Mouse (Mus musculus): ENCODE data around the gene Slc39a11.

Slc39a11 gene

GRCm38 (mm10) chr11:113292906-113293614 is 356.8 kb downstream of the Slc39a11 start:
- no peak for DNase-seq (ENCODE audit: extremely low read depth, low read depth)

- DNase-seq (ENCODE audit: extremely low read depth, low read depth) = no peak
Measured at GRCm38 (mm10) chr11:113291781-113292714, 357.8 kb downstream of the Slc39a11 start.

DNA sequence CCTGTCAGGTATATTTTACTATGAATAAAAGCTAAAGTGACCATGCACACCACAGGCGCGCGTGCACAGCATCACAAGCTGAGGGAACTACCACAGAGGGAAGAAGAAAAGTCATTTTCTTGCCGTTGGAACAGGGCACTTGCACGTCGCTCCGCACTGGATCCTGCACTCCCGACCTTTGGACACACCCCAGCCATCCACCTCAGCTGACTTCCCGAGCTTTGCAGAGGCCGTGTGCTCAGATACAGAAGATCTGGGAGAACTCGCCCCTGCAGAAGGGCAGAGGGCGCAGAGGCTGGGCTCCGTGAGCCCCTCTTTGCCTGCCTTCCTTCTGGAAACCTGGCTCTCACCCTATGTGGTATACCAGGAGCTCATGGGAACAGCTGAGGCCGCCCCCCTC is 359.0 kb downstream of the Slc39a11 start:
- DNase-seq (ENCODE audit: extremely low read depth, low read depth) = no peak

GRCm38 (mm10) chr11:113284951-113285741 is 364.7 kb downstream of the Slc39a11 start:
- no peak for DNase-seq (ENCODE audit: extremely low read depth, low read depth)

GRCm38 (mm10) chr11:113283376-113283811 is 366.5 kb downstream of the Slc39a11 start:
- DNase-seq (ENCODE audit: extremely low read depth, low read depth) = no peak

DNA sequence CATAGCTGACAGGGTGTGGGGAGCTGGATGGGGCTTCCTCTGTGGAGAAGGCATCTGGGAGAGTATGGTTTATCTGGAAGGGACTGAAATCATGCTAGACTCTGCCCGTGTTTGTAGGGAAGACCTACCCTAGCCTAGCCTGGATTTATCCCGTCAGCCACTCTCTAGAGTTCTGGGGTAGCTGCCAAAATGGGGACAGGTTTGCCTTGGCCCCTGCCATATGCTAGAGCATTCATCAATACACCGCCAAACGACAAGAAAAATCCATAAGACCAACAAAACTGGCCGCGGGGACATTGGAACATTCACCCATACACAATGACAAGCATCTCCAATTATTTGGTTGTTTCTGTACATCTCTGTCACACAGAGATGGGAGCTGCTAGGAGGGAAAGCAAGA is 371.6 kb downstream of the Slc39a11 start:
- no peak for DNase-seq (ENCODE audit: extremely low read depth, low read depth)

- no peak for DNase-seq (ENCODE audit: extremely low read depth, low read depth)
Measured at GRCm38 (mm10) chr11:113277034-113277612, 372.8 kb downstream of the Slc39a11 start.

DNA sequence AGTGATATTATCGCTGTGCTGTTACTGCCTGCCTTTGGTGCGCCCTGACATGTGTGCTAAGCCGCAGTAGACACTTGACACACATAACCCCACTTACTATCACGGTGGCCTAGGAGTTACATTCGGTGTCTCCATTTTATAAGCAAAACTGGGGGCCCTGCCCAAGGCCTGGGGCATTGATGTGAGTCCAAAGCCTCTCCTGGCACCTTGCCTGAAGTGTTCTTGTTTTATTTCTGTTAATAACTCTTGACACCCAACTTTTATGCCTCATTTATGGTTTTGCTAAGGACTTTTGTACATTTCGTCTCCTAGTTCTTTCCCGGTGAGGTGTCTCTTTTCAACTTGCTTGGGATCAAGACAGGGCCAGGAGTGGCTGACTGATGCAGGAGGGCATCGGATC is 373.4 kb downstream of the Slc39a11 start:
- DNase-seq (ENCODE audit: extremely low read depth, low read depth) = no peak

DNA sequence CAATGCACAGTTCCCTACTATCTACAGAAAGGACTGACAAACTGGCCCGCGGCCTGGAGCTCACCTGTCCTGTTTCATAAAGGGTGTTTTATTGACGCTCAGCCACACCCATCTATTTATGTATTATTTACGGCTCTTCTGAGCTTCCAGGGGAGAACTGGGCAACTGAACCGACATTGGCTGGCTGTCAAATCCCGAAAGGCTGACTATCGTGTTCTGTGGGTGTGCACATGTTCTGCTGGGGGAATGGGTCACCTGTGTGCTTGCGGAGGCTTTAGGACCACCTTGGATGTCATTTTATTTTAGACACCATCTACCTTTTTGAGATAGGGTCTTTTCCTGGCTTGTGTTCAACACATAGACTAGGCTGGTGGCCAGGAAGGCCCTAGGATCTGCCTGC is 375.8 kb downstream of the Slc39a11 start:
- DNase-seq (ENCODE audit: extremely low read depth, low read depth) = no peak

DNA sequence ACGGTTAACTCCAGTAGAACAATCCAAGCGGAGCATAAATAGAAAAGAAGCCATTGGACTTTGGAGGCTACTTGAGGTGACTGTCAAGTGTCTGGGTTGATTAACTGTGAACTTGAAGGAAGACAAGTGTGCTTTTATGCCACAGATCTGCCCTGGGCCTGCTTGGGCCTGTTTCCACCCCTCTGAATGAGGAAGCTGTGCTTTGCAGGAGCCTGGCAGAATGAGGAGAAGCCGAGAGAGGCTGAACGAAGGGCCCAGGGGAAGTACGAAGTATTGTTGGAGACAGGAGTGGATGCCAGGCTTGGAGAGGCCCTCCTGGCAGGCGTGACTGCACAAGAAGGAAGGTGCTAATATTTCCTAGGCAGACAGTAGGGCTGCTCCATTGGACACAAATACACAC is 378.0 kb downstream of the Slc39a11 start:
- DNase-seq (ENCODE audit: extremely low read depth, low read depth) = no peak

GRCm38 (mm10) chr11:113268831-113269319 is 381.0 kb downstream of the Slc39a11 start:
- no peak for DNase-seq (ENCODE audit: extremely low read depth, low read depth)

DNA sequence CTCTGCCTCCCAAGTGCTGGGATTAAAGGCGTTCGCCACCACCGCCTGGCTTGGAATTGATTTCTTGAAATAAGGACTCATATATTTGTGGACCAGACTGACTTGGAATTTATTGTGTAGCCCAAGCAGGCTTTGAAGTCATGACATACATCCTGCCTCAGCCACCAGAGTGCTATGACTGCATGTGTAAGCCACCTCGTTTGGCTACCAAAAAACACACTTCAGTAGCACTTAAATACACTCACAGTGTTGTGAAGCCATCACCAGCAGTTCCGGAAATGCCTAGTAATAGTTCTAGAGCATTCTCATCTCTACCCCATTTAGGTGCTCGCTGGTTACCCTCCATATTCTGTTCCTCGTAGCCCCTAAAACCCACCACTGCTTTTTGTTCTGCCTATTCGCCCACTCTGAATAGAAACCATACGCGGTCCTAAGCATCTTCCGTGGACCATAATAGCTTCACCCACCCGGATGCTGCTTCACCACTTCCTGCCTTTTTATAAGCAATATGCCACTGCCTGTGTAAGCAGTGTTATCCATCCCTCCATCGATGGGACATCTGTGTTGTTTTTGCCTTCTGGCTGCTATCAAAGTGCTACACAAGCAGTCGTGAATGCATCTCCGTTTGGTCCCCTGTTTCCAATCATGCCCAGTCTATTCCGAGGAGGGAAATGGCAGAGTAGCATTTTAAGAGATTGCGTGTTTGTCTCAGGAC is 382.2 kb downstream of the Slc39a11 start:
- DNase-seq (ENCODE audit: extremely low read depth, low read depth) = no peak

- no peak for DNase-seq (ENCODE audit: extremely low read depth, low read depth)
Measured at GRCm38 (mm10) chr11:113266706-113267105, 383.2 kb downstream of the Slc39a11 start.

- DNase-seq (ENCODE audit: extremely low read depth, low read depth) = no peak
Measured at GRCm38 (mm10) chr11:113265567-113265966, 384.3 kb downstream of the Slc39a11 start.

DNA sequence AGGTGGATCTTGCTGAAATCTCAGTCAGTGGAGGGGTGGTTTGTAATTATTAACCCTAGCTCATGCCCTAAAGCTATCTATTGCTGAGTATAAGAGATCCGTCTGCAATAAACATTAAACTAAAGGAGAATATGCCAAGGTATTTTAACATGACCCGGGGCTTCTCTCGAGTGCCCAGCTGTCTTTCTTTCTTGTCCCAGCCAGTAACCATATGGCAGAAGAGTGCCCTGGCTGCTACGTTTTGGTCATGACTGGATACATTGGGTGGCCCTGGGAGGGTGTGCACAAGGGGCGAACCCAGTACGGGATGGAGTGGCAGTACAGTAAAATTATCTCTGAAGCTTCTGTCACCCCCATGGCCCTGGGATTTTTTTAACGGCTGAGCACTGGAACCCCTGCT is 385.9 kb downstream of the Slc39a11 start:
- no peak for DNase-seq (ENCODE audit: extremely low read depth, low read depth)

DNA sequence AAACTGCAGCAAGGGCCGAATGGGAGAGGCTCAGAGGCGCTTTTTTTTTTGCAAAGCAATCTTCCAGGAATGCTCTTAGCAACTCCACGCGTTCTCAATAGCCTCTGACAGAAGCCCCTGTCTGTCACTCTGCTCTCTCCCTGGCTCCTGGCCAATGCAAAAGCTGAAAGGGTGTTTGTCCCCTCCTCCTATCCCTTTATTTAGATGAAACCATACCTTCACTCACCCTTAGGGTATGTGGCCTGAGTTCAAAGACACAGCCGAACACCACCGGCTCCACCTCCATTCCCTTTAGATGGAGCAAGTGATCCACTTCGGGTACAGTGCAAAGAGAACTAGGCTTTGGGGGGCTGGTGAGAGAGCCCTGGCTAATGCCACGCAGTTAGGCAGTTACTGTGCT is 387.8 kb downstream of the Slc39a11 start:
- DNase-seq (ENCODE audit: extremely low read depth, low read depth) = no peak

GRCm38 (mm10) chr11:113261421-113261820 is 388.5 kb downstream of the Slc39a11 start:
- no peak for DNase-seq (ENCODE audit: extremely low read depth, low read depth)

DNA sequence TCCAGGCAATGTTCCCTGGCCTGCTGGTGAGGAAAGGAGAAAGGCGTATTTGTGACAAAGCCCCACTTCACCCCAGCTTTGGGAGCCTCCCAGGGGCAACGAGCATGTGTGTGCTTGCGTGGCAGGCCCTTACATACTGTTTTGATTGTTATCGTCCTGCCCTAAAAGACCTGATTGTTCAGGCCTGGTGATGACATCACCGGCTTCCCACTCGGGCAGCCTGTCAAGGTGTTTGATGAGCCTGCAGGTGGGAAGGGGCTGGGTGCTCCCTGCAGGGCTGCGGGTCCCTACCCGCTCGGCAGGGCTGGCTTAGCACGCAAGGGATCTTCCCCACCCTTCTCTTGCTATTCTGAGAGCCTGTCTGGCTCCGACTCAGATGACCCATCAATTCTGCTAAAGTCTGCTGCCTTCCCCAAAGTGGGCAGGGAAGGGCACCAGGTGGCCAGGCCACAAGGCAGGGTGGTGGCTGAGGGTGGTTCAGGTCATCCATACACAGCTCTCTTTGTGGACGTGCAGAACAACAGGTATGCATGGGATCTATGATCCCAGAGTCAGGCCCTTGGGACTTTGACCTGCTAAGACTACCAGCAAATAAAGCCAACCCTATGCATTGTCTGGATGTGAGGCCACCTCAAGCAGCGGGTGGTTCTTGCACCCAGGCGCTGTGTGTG is 390.0 kb downstream of the Slc39a11 start:
- DNase-seq (ENCODE audit: extremely low read depth, low read depth) = no peak

GRCm38 (mm10) chr11:113258016-113258415 is 391.9 kb downstream of the Slc39a11 start:
- DNase-seq (ENCODE audit: extremely low read depth, low read depth) = no peak

DNA sequence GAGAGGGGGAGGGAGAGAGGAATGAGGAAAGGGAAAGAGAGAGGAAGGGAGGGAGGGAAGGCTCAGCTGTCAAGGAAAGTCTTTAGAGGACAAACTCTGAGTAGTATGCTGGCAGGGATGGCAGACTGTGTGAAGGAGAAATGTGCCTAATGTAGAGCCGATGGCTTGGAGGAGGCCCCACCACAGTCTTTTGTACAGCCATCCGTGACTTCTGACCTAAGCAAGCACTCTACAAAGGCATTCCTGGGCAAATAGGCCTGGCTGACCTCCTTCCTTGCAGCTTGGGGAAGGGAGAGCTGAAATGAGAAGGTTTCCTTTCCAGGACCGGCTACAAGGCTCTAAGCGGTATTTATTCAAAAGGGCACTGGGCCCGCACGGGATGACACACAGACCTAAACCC is 395.2 kb downstream of the Slc39a11 start:
- no peak for DNase-seq (ENCODE audit: extremely low read depth, low read depth)
